Mouse (Mus musculus) midbrain, embryonic 10.5 days (tissue): ENCODE results near the gene Sbds. TPM values are rescaled to one million over a fixed set of nuclear protein-coding genes. Genes with fewer than 3 reads are reported as not detected.

Experiments
- DNase-seq: peaks from one replicate; pipeline ENCODE4 v3.0.0-alpha.2; 2017; ENCODE audit warnings: low spot score
- H3K27ac ChIP-seq: fragments of 300-500 bp; sonication (generic); replicated peaks from 2 replicates; pipeline ENCODE4 v1.5.1; 2016; ENCODE audit warnings: mild to moderate bottlenecking
- H3K27me3 ChIP-seq: fragments of 300-500 bp; sonication (generic); 2 replicates; pipeline ENCODE4 v1.6.1; 2016; ENCODE audit warnings: low read depth, mild to moderate bottlenecking; ENCODE audit not compliant: poor library complexity, severe bottlenecking
- H3K36me3 ChIP-seq: fragments of 300-500 bp; sonication (generic); 2 replicates; pipeline ENCODE4 v1.6.1; 2016; ENCODE audit warnings: mild to moderate bottlenecking, moderate library complexity
- H3K4me1 ChIP-seq: fragments of 300-500 bp; sonication (generic); 2 replicates; pipeline ENCODE4 v1.6.1; 2016
- H3K4me3 ChIP-seq: fragments of 300-500 bp; sonication (generic); 2 replicates; pipeline ENCODE4 v1.5.1; 2016; ENCODE audit warnings: mild to moderate bottlenecking, moderate library complexity
- H3K9me3 ChIP-seq: fragments of 300-500 bp; sonication (generic); replicated peaks from 2 replicates; pipeline ENCODE4 v1.6.1; 2016; ENCODE audit warnings: mild to moderate bottlenecking
- WGBS: fragments of 180-500 bp; shearing (Covaris S2); methylation state at CpG from one replicate; pipeline ENCODE4 v1.1.7; 2016; 5-methylcytosine and 5-hydroxymethylcytosine counted together
- polyA plus RNA-seq: library from polyadenylated mRNA; unstranded; fragments of >200 nt; fragmentation: Nextera tagmentation; extraction: Ambion mirVana; gene quantifications from 2 replicates; pipeline ENCODE4 v1.2.1, GENCODE M21; 2016

The Sbds gene
- 77.6 and 80.9 TPM in 2 replicates for polyA plus RNA-seq

DNA sequence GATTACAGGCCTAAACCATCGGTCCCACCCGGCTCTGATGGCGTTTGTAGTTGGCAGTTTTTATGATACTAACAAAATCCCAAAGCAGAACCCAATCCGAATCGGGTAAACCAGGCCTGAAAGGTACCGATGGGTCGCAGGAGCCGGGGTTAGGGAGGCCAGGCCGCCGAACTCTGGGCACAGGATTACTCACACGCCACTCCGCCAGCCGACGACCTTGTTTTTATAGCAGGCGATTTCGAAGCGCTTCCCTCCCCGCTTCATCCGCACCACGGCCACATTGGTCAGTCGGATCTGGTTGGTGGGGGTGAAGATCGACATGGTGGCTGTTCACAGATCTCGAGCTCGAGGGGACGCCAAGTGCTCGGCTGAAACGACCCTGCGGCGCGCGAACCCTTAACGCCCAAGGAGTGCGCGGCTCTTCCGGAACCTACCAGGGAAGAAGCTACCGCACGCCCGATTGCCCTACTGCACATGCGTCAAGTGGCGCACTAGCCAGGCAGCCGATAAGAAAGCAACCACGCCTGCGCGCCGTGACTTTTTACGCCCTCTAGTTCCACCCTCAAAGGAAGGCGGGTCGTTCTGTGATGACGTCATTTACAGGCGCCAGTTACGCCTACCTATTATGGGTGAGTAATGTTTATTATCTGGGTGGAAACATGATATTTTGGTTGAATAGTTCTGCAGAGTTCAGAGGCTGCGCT is at the start of gene Sbds, which contains the start of gene Tyw1:
Gene Sbds (minus strand): TSS at position 514 of the 704 bp plus-strand sequence.
Gene Tyw1 (plus strand): TSS at position 603 of the 704 bp plus-strand sequence.
- WGBS = under 1% methylated on average over 52 of the region's 52 CpGs
- H3K36me3 ChIP-seq = peaks cover 48% of the 10 kb centered on the region
- peak; percentile 97 for DNase-seq

DNA sequence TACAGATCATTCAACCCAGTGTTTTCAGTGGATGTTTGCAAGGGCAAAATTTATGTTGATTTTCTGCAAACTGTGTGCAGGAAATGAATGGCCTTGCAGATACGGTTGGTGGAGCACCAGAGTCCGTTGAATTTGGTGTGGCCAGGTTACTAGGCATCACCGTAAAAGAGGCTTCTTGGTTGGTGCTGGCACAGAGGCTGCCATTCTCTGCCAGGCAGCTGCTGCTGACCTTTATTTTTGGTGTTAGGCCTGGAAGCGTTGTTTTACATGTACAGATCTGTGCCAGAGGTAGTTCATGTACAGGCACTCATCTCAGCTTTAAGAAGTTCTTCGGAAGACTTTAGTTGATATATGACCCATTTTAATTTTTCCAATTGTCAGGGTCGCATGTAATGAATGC is 48.3 kb upstream of the Sbds start:
- Histone ChIP-seq H3K36me3 (peaks cover 90% of the 10 kb centered on the region), H3K27me3 (no peaks in the 10 kb centered on the region), H3K4me3 (no peak overlapping the region), H3K4me1 (no peaks in the 10 kb centered on the region), H3K9me3 (no peaks in the 10 kb centered on the region), H3K27ac (no peak overlapping the region)
- DNase-seq = no peak
- 96% methylated on average over 6 of the region's 6 CpGs for WGBS

More for the DNA sequence above, at the start of gene Sbds, which contains the start of gene Tyw1:
- H3K27ac ChIP-seq = peak within 1 kb of the TSS; percentile 89
- H3K4me1 ChIP-seq = peaks cover 22% of the 10 kb centered on the region
- H3K27me3 ChIP-seq = no peaks in the 10 kb centered on the region
- no peaks in the 10 kb centered on the region for H3K9me3 ChIP-seq
- peak within 1 kb of the TSS; percentile 78 for H3K4me3 ChIP-seq

DNA sequence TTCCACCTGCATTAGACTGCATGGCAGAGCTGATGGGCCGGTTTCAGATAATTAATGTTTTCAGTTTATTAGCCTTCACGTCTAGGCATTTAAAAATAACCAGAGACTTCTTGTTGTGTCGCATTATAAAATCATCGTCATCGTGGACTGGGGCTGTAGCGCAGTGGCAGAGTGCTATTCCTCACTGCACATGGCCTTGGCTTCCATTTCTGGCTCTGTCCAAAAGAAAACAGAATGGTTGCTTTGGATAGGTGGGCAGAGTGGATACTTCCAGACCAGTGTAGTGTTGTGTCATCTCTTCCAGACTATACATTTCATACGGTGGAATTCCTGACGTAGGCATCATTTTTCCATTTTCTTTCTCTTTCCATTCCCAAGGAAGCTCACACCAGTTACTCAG is 44.2 kb upstream of the Sbds start:
- peaks cover 95% of the 10 kb centered on the region for H3K36me3 ChIP-seq
- no peaks in the 10 kb centered on the region for H3K4me1 ChIP-seq
- H3K27me3 ChIP-seq = no peaks in the 10 kb centered on the region
- 96% methylated on average over 8 of the region's 8 CpGs for WGBS
- no peak overlapping the region for H3K27ac ChIP-seq
- no peak for DNase-seq
- H3K4me3 ChIP-seq = no peak overlapping the region
- no peaks in the 10 kb centered on the region for H3K9me3 ChIP-seq

DNA sequence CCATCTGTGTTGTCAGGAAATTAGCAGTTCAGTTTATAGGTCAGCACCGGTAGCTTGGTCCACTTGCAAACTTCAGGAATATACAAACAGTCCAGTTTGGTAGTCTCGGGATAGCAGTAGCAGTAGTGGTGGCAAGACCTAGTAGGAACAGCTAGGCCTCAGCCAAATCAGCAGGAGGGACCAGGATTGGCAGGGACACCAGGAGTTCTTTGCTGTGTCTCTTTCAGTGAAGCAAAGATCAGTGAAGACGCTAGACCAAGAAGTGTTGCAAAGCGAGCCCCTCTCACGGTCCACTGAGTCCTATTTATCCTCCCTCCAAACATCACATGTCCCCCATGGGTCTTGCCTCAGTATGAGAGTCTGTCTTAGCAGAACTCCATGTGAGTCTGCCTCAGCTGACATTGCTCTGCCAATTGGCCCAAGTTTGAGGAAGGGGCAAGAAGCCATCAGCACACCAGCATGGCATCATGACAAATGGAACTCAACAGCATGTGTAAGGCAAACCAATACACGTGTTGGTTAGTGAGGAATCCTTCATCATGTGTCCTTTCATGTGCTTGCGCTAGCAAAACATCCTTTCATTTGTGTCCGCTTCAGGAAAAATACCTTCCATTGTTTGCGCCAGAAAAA is 43.6 kb upstream of the Sbds start:
- H3K9me3 ChIP-seq = no peaks in the 10 kb centered on the region
- WGBS = 91% methylated on average over 9 of the region's 9 CpGs
- no peaks in the 10 kb centered on the region for H3K4me1 ChIP-seq
- no peak overlapping the region for H3K27ac ChIP-seq
- DNase-seq = no peak
- H3K36me3 ChIP-seq = peaks cover 95% of the 10 kb centered on the region
- no peak overlapping the region for H3K4me3 ChIP-seq
- no peaks in the 10 kb centered on the region for H3K27me3 ChIP-seq

DNA sequence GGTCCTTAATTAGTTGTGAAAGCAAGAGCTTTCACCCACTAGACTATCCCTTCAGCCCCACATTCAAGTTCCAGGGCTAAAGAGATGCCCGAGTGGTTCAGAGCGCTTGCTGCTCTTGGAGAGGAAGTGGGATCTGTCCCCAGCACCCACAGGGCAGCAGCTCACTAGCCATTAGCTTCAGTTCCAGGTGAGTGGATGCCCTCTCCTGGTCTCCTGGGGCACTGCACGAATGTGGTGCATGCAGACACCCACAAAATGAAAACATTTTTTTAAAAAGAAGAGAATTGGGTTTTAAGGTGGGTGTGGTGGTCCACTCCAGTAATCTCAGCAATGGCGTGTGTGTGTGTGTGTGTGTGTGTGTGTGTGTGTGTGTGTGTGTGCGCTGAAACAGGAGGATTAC is 40.7 kb upstream of the Sbds start:
- no peak overlapping the region for H3K4me3 ChIP-seq
- H3K27ac ChIP-seq = no peak overlapping the region
- 82% methylated on average over 5 of the region's 5 CpGs for WGBS
- no peaks in the 10 kb centered on the region for H3K27me3 ChIP-seq
- DNase-seq = no peak
- no peaks in the 10 kb centered on the region for H3K9me3 ChIP-seq
- peaks cover 96% of the 10 kb centered on the region for H3K36me3 ChIP-seq
- no peaks in the 10 kb centered on the region for H3K4me1 ChIP-seq

DNA sequence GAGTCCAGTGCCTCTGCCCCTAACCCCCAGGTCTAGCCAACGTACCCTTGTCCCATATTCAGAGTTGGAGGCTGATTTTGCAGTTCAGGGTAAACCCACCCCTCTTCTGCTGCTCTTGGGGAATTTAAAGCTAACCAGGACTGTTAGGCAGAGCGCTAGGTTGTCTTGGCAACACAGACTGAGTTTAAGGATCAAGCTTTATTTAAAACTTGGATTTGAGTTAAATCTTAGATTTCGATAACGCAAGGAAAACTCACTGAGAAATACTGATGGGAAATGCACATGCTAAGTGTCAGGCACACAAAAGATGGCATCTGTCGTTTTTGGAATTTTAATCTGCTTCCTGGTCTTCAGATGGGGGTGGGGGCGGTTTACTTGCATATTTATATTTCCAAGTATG is 39.3 kb upstream of the Sbds start:
- Histone ChIP-seq H3K4me1 (no peaks in the 10 kb centered on the region), H3K27ac (no peak overlapping the region), H3K4me3 (no peak overlapping the region), H3K36me3 (peaks cover 96% of the 10 kb centered on the region), H3K27me3 (no peaks in the 10 kb centered on the region), H3K9me3 (0 out of 2 replicates have a peak, but pooled peaks cover 2% of the 10 kb centered on the region)
- WGBS = 93% methylated on average over 6 of the region's 6 CpGs
- no peak for DNase-seq

DNA sequence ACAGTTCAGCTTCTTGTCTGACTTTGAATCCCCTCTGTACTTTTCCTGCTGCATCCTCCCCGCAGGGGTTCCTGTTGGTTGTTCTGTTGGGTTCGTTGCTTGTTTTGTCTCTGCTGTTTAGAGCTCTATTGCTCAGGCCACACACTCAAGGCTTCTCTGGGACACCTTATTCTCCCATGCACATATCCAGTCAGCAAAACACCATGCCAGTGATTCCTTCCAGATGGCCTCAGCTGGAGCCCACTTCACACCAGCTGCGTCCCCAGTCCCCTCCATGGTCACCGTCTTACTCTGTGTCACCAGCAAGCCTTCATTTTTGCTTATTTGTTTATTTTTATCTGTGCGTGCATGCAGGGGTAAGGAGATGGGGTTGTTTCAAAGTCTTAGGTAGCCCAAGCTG is 38.6 kb upstream of the Sbds start:
- Histone ChIP-seq H3K9me3 (0 out of 2 replicates have a peak, but pooled peaks cover 2% of the 10 kb centered on the region), H3K27ac (no peak overlapping the region), H3K4me1 (no peaks in the 10 kb centered on the region), H3K4me3 (no peak overlapping the region), H3K36me3 (peaks cover 96% of the 10 kb centered on the region), H3K27me3 (no peaks in the 10 kb centered on the region)
- no peak for DNase-seq
- WGBS = 80% methylated on average over 5 of the region's 5 CpGs

DNA sequence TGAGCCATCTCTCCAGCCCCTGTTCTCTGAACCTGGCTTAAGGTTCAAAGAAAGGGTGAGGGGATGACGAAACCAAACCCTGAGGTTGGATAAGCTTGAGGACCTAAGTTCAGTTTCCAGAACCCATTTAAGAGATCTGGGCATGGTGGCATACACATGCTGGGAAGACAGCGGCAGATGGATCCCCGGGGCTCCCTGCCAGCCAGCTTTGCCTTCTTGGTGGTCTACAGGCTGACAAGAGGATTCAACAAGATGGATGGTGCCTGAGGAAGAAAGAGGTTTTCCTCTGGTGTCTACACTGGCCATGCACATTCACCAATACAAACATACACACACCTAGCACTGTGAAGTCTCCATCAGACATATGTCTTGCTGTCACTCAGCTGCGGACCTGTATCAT is 37.6 kb upstream of the Sbds start:
- Histone ChIP-seq H3K36me3 (peaks cover 97% of the 10 kb centered on the region), H3K4me1 (no peaks in the 10 kb centered on the region), H3K4me3 (no peak overlapping the region), H3K27me3 (no peaks in the 10 kb centered on the region), H3K27ac (no peak overlapping the region), H3K9me3 (0 out of 2 replicates have a peak, but pooled peaks cover 2% of the 10 kb centered on the region)
- no peak for DNase-seq
- WGBS = 92% methylated on average over 4 of the region's 4 CpGs

DNA sequence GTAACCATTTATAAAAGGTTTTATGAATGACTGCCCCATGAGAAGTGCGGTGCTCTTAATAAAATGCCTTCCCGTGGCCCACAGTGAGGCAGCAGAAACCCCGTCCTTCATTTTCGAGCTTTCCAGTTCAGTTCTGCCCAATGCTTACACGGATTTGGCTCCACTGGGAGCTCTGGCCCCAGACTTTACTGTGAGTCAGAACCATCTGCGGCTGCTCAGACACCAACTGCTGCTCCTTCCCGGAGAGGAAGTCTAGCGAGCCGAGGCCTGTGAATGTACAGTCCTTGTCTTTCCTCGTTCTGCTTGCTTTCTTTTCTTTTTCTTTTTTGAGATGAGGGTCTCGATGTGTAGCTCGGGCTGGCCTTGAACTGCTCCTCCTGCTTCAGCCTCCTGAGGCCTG is 35.4 kb upstream of the Sbds start:
- Histone ChIP-seq H3K4me3 (no peak overlapping the region), H3K4me1 (no peaks in the 10 kb centered on the region), H3K27me3 (no peaks in the 10 kb centered on the region), H3K27ac (no peak overlapping the region), H3K36me3 (peaks cover 97% of the 10 kb centered on the region), H3K9me3 (0 out of 2 replicates have a peak, but pooled peaks cover 2% of the 10 kb centered on the region)
- no peak for DNase-seq
- 95% methylated on average over 12 of the region's 12 CpGs for WGBS

DNA sequence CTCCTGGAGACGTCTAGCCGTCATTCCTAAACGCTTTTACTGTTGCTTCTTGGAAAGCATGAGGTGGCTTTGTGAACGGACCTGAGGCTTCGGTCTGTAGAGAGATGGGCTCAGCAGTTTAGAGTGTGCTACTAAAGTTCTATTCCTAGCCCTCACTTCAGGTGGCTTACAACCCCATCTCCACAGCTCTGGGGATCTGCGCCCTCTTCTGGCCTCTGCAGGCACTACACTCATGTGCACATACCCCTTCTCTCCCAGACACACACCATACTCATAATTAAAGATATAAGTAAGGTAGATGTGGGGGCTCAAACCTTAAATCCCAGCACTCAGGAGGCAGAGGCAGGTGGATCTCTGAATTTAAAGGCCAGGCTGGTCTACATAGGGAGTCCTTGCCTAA is 34.9 kb upstream of the Sbds start:
- no peaks in the 10 kb centered on the region for H3K27me3 ChIP-seq
- H3K4me3 ChIP-seq = no peak overlapping the region
- no peaks in the 10 kb centered on the region for H3K4me1 ChIP-seq
- H3K9me3 ChIP-seq = 0 out of 2 replicates have a peak, but pooled peaks cover 2% of the 10 kb centered on the region
- no peak for DNase-seq
- WGBS = 96% methylated on average over 6 of the region's 6 CpGs
- peaks cover 97% of the 10 kb centered on the region for H3K36me3 ChIP-seq
- H3K27ac ChIP-seq = no peak overlapping the region

DNA sequence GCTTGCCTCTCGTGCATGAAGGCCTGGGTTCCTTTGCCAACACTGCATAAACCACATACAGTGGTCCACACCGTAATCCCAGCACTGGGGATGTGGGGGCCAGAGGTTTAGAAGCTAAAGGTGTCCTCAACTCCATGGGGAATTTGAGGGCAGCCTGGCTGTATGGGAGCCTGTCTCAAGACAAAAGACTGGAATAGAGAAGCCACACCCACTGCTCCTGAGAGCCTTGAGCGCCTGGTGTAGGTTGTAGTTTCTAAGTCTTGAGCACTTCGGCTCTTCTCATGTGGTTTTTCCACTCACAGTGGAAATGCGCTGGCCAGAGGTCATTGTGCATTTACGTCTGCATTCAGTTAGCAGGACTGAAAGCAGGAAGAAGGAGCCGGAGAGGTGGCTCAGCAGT is 32.8 kb upstream of the Sbds start:
- Histone ChIP-seq H3K4me3 (no peak overlapping the region), H3K27ac (no peak overlapping the region), H3K36me3 (peaks cover 100% of the 10 kb centered on the region), H3K27me3 (no peaks in the 10 kb centered on the region), H3K9me3 (peaks cover 11% of the 10 kb centered on the region), H3K4me1 (no peaks in the 10 kb centered on the region)
- WGBS = 93% methylated on average over 7 of the region's 7 CpGs
- DNase-seq = no peak

DNA sequence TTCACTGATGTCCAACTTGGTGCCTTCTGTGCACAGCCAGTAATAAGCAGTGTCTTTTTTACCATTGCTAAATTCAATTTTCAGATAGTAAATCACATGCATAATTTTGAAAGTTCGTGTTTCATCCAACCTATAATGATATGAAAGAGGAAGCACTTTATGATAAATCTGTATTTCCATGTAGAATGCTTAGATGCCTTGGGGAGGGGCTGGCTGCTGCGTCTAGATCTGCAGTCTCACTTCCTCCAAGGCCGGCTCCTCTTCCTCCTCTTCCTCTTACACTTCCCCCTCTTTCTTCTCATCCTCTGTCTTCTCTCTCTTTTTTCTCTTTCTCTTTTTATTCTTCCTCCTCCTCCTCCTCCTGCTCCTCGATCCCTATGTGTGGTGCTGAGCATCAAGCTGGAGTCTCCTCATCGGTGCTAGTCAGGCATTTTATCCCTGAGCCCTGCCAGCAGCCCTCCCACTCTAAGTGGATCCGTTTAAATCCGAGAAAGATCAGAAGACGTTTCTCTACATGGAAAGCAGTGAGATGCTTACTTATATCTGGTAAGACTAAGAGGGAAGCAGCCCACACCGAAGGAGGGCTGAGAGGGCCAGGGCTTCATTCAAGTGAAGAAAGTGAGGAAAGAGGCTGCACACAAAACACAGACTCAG is 27.9 kb upstream of the Sbds start:
- H3K27ac ChIP-seq = no peak overlapping the region
- H3K4me3 ChIP-seq = no peak overlapping the region
- H3K4me1 ChIP-seq = no peaks in the 10 kb centered on the region
- H3K9me3 ChIP-seq = peaks cover 10% of the 10 kb centered on the region
- no peak for DNase-seq
- WGBS = 94% methylated on average over 9 of the region's 9 CpGs
- no peaks in the 10 kb centered on the region for H3K27me3 ChIP-seq
- peaks cover 100% of the 10 kb centered on the region for H3K36me3 ChIP-seq
